Comparison of ENCODE assay signal across 19 mouse cellular contexts in the genomic region with DNA sequence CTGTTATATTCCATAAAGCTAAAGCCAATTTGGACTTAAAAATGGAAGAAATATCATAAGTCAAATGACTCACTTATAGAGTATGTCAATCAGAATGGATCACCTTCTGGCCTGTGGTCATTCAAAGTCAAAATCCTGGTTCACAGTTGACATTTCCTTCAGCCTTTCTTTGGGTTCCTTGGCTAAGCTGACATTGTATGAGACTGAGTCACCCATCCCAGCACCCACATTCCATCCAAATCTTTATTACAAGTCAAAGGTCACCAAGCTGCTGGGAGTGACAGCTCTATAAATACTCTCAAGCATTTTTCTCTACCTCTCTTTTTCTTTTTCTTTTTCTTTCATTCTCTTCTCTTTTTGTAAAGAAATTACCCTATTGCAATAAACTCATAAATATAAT.
"Had no signal": no experiment of that assay in that cellular context is flagged by ENCODE, and none has a peak within 500 bp of the region (broad histone marks: within the 10 kb centered on the region; RNA-seq: fewer than 3 reads in every experiment).

No protein-coding gene starts in this region.

- H3K27me3 ChIP-seq: midbrain, embryonic 12.5 days; neural tube, embryonic 13.5 days; neural tube, embryonic 15.5 days had no signal

- H3K4me1 ChIP-seq: midbrain, embryonic 10.5 days; midbrain, embryonic 12.5 days; neural tube, embryonic 13.5 days; neural tube, embryonic 15.5 days had no signal

- H3K9me3 ChIP-seq: midbrain, embryonic 10.5 days; midbrain, embryonic 12.5 days; neural tube, embryonic 13.5 days; neural tube, embryonic 15.5 days had no signal

- H3K36me3 ChIP-seq: midbrain, embryonic 10.5 days; midbrain, embryonic 12.5 days; neural tube, embryonic 13.5 days; neural tube, embryonic 15.5 days had no signal

- H3K4me2 ChIP-seq: lung, embryonic 14.5 days; midbrain, embryonic 12.5 days; neural tube, embryonic 13.5 days; neural tube, embryonic 15.5 days had no signal

- DNase-seq: lung, adult 18-20 months; lung, embryonic 14.5 days; lung, postnatal 10 days; lung, postnatal 4 days; midbrain, embryonic 14.5 days; retina, postnatal 1 day; right cerebral cortex, adult 18-20 months; right cerebral cortex, postnatal 25 days; right cerebral cortex, postnatal 4 days; spleen, adult 18-20 months; thymus, adult 18-20 months; thymus, postnatal 14 days; thymus, postnatal 36 days had no signal

- H3K9ac ChIP-seq: lung, embryonic 14.5 days; midbrain, embryonic 12.5 days; neural tube, embryonic 13.5 days; neural tube, embryonic 15.5 days had no signal

- H3K4me3 ChIP-seq: midbrain, embryonic 10.5 days; midbrain, embryonic 12.5 days; myocyte; neural tube, embryonic 13.5 days; neural tube, embryonic 15.5 days had no signal

- ATAC-seq: midbrain, embryonic 16.5 days had no signal

- H3K27ac ChIP-seq: midbrain, embryonic 10.5 days; midbrain, embryonic 12.5 days; neural tube, embryonic 13.5 days; neural tube, embryonic 15.5 days had no signal
